Mouse (Mus musculus) cerebellum, adult 2 months (tissue): Measurements from ENCODE around the gene Creld1.

ENCODE experiments used
- CTCF ChIP-seq: fragments of 200-500 bp; IDR thresholded peaks from 2 replicates; pipeline ENCODE4 v1.5.1; 2011; ENCODE audit warnings: low read depth, mild to moderate bottlenecking, control low read depth, low read length, moderate library complexity, borderline replicate concordance; ENCODE audit not compliant: insufficient read depth
- POLR2A ChIP-seq: fragments of 200-500 bp; IDR thresholded peaks from 2 replicates; pipeline ENCODE4 v1.6.1; 2011; ENCODE audit warnings: low read length, control low read depth, borderline replicate concordance; ENCODE audit not compliant: insufficient read depth

DNA sequence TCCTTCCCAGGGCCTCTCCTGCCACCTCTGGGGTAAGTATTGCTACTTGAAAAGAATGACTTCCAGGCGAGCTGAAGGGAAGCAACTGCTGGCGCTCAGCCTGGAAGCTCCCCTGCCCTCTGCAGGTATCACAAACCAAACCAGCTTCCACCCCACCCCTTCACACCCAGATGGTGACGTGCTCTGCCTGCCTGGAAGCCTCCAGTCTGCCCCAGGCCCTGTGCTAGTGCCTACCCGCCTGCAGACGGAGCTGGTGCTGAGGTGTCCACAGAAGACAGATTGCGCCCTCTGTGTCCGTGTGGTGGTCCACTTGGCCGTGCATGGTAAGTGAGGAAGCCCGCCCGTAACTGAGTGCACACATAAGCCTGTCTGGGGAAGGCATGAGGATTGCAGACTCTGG is 11.0 kb upstream of the Creld1 start:
- TF ChIP-seq CTCF (no peak), POLR2A (no peak)
